Comparison of ENCODE assay signal across 8 mouse cellular contexts in the genomic region with DNA sequence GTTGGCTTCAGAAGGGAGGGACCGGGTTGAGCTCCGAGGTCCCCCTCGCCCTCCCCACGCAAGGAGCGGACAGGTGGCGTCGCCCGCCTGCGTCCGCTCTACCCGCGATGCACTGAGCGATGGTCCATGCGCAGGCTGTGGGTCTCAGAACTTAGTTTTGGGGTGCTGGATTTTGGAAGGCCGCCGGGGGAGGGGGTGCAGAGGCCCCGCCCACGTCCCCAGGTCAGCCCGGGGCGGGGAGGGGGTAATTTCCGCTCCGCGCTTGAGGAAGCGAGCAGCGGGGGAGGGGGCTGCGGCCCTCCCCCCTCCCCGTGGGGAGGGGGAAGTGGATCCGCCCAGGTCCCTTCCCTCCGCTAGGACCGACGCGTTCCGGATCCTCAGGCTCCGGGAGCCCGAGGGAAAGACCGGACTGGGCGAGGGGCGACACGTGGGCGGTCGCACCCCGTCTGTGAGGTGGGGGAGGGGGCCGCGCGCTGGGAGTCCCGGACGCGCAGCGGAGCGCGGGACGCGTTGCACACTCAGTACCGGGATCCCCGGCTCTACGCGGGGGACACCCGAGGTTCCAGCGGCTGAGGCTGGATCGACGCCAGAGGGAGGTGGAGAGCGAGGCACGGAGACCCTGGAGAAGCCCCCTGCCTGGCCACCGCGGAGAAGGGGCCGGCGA. TPM values are rescaled to one million over a fixed set of nuclear protein-coding genes. Genes with fewer than 3 reads are reported as not detected.
DNase-seq lines count a peak whose midpoint lies in the region; ATAC-seq and TF ChIP-seq lines count a peak whose summit lies in the region.

No protein-coding gene starts in this region.

- H3K36me3 ChIP-seq in heart, embryonic 10.5 days: no peaks in the 10 kb centered on the region
- no peaks in the 10 kb centered on the region for H3K36me3 ChIP-seq in midbrain, postnatal 0 days (ENCODE audit: insufficient read depth, low read length)

- under 1% methylated on average over 64 of the region's 67 CpGs for WGBS in heart, embryonic 10.5 days
- WGBS in midbrain, postnatal 0 days: under 1% methylated on average over 47 of the region's 67 CpGs

- H3K9ac ChIP-seq in midbrain, postnatal 0 days (replicated peaks; ENCODE audit: low read length, poor library complexity, severe bottlenecking): peak overlapping the region; percentile 48; the same call in 1 of the 2 replicates

- ATAC-seq in granulocyte monocyte progenitor cell, adult 5-6 weeks (replicated peaks; ENCODE audit: poor library complexity, severe bottlenecking): peak; percentile 25; the same call in 1 of the 2 replicates
- peak; percentile 54 for ATAC-seq in midbrain, postnatal 0 days (ENCODE audit: low FRiP score)

- H3K27me3 ChIP-seq in heart, embryonic 10.5 days (ENCODE audit: insufficient read depth, poor library complexity, severe bottlenecking): no peaks in the 10 kb centered on the region
- H3K27me3 ChIP-seq in midbrain, postnatal 0 days (ENCODE audit: insufficient read depth, low read length): no peaks in the 10 kb centered on the region

- DNase-seq in heart, embryonic 10.5 days (ENCODE audit: low spot score): peak; percentile 90
- no peak for DNase-seq in heart, adult 9 months (ENCODE audit: low spot score in 2 of 2)
- peak; percentile 95 for DNase-seq in R1 (ENCODE audit: low read depth, low spot score)
- peak; percentile 29 for DNase-seq in kidney, postnatal 14 days
- DNase-seq in midbrain, postnatal 0 days (ENCODE audit: low spot score): peak; percentile 48
- DNase-seq in layer of hippocampus, adult 9-10 months (ENCODE audit: low spot score): no peak
- DNase-seq in right cerebral cortex, adult 18-20 months: no peak

- H3K4me3 ChIP-seq in heart, embryonic 10.5 days: peak overlapping the region; percentile 99
- H3K4me3 ChIP-seq in midbrain, postnatal 0 days (ENCODE audit: low read depth, low read length): peak overlapping the region; percentile 49

- peak overlapping the region; percentile 98 for H3K27ac ChIP-seq in heart, embryonic 10.5 days
- no peak overlapping the region for H3K27ac ChIP-seq in midbrain, postnatal 0 days (ENCODE audit: low read depth, low read length)

- H3K4me2 ChIP-seq in midbrain, postnatal 0 days (ENCODE audit: low read depth, low read length, poor library complexity, severe bottlenecking): peak overlapping the region; percentile 75

- no peak; the same call in 1 of the 2 replicates for TF ChIP-seq CTCF in midbrain, postnatal 0 days (IDR thresholded peaks at IDR 0.05)

- H3K9me3 ChIP-seq in heart, embryonic 10.5 days: no peaks in the 10 kb centered on the region
- no peaks in the 10 kb centered on the region for H3K9me3 ChIP-seq in midbrain, postnatal 0 days (ENCODE audit: low read length)

- peaks cover 30% of the 10 kb centered on the region for H3K4me1 ChIP-seq in heart, embryonic 10.5 days
- no peaks in the 10 kb centered on the region; the same call in 1 of the 2 replicates for H3K4me1 ChIP-seq in midbrain, postnatal 0 days (ENCODE audit: insufficient read depth, low read length)

RNA-seq across cellular contexts. Expression of gene Igf2bp1, which starts 1.2 kb away (rescaled TPM):
- polyA plus RNA-seq in heart, embryonic 10.5 days (2016; fragmentation: Nextera tagmentation; extraction: Ambion mirVana): 88.7 and 107 TPM in 2 replicates
- total RNA-seq in granulocyte monocyte progenitor cell, adult 5-6 weeks (2014; fragmentation: Nextera tagmentation): not detected in 2 replicates
- total RNA-seq in granulocyte monocyte progenitor cell, adult 5-6 weeks (2017): under 0.01 TPM in 1 of 2 replicates, not detected in the other
- total RNA-seq in midbrain, postnatal 0 days (2014; rRNA removed): 2.2 and 3.2 TPM in 2 replicates
- 1.2 and 1.3 TPM in 2 replicates for polyA plus RNA-seq in midbrain, postnatal 0 days (2015; fragmentation: Nextera tagmentation; extraction: Ambion mirVana)

RNA-seq across cellular contexts. Expression of gene Gip, which starts 17.4 kb away (rescaled TPM):
- not detected in 2 replicates for polyA plus RNA-seq in heart, embryonic 10.5 days (2016; fragmentation: Nextera tagmentation; extraction: Ambion mirVana)
- not detected in 2 replicates for total RNA-seq in granulocyte monocyte progenitor cell, adult 5-6 weeks (2014; fragmentation: Nextera tagmentation)
- total RNA-seq in granulocyte monocyte progenitor cell, adult 5-6 weeks (2017): not detected in 2 replicates
- not detected in 2 replicates for total RNA-seq in midbrain, postnatal 0 days (2014; rRNA removed)
- not detected in 2 replicates for polyA plus RNA-seq in midbrain, postnatal 0 days (2015; fragmentation: Nextera tagmentation; extraction: Ambion mirVana)

RNA-seq across cellular contexts. Expression of gene Snf8, which starts 27.7 kb away (rescaled TPM):
- 88.3 and 102 TPM in 2 replicates for polyA plus RNA-seq in heart, embryonic 10.5 days (2016; fragmentation: Nextera tagmentation; extraction: Ambion mirVana)
- 88.7 and 94.9 TPM in 2 replicates for total RNA-seq in granulocyte monocyte progenitor cell, adult 5-6 weeks (2014; fragmentation: Nextera tagmentation)
- 37.0 and 44.1 TPM in 2 replicates for total RNA-seq in granulocyte monocyte progenitor cell, adult 5-6 weeks (2017)
- total RNA-seq in midbrain, postnatal 0 days (2014; rRNA removed): 23.2 and 38.6 TPM in 2 replicates
- 114 TPM in 2 replicates for polyA plus RNA-seq in midbrain, postnatal 0 days (2015; fragmentation: Nextera tagmentation; extraction: Ambion mirVana)

RNA-seq across cellular contexts. Expression of gene Ube2z, which starts 58.2 kb away (rescaled TPM):
- 35.2 and 44.4 TPM in 2 replicates for polyA plus RNA-seq in heart, embryonic 10.5 days (2016; fragmentation: Nextera tagmentation; extraction: Ambion mirVana)
- 29.1 and 34.1 TPM in 2 replicates for total RNA-seq in granulocyte monocyte progenitor cell, adult 5-6 weeks (2014; fragmentation: Nextera tagmentation)
- 17.2 and 20.8 TPM in 2 replicates for total RNA-seq in granulocyte monocyte progenitor cell, adult 5-6 weeks (2017)
- total RNA-seq in midbrain, postnatal 0 days (2014; rRNA removed): 59.7 and 62.2 TPM in 2 replicates
- polyA plus RNA-seq in midbrain, postnatal 0 days (2015; fragmentation: Nextera tagmentation; extraction: Ambion mirVana): 33.0 and 36.0 TPM in 2 replicates

Comparison
In these comparisons a context has a peak if more than half of its experiments do, and no peak if none do; other contexts are left out.
1. DNase-seq: peak in heart, embryonic 10.5 days (single experiment), R1 (single experiment), kidney, postnatal 14 days (single experiment) and midbrain, postnatal 0 days (single experiment); none in heart, adult 9 months (0 of 2), layer of hippocampus, adult 9-10 months (single experiment) and right cerebral cortex, adult 18-20 months (single experiment).